Mouse (Mus musculus): ENCODE measurements around the gene 1700069L16Rik.

Gene 1700069L16Rik

GRCm38 (mm10) chr5:113643107-113643848, 81.3 kb downstream of the 1700069L16Rik start:
- DNase-seq (ENCODE audit: low spot score in 2 of 2) = peak in 1 of 2 experiments; percentile 62

All from frontal cortex, postnatal 36 days (tissue).